10 mouse cellular contexts compared by ENCODE assay signal in genomic region chr5:128536393-128536792, GRCm38 (mm10).
A peak's percentile ranks its signal among the peaks of the same experiment; 100 is the strongest.
DNase-seq lines count a peak whose midpoint lies in the region; ATAC-seq lines count a peak whose summit lies in the region.
"Had no signal": no experiment of that assay in that cellular context is flagged by ENCODE, and none has a peak within 500 bp of the region (broad histone marks: within the 10 kb centered on the region; RNA-seq: fewer than 3 reads in every experiment).

No protein-coding gene starts in this region.

- H3K9ac ChIP-seq in forebrain, embryonic 12.5 days, result no peak overlapping the region

- peaks cover 12% of the 10 kb centered on the region; the same call in 1 of the 2 replicates for H3K27me3 ChIP-seq in forebrain, embryonic 12.5 days
- no peaks in the 10 kb centered on the region for H3K27me3 ChIP-seq in limb, embryonic 10.5 days (ENCODE audit: low read depth, poor library complexity, severe bottlenecking)

- peak overlapping the region; percentile 28 for H3K4me2 ChIP-seq in forebrain, embryonic 12.5 days

- intact Hi-C loops in left cerebral cortex, postnatal 25 days (cut with DNase I), result no loop called here
- intact Hi-C loops in left cerebral cortex, postnatal 4 days (cut with DNase I), result no loop called here

- H3K27ac ChIP-seq in forebrain, embryonic 12.5 days, result no peak overlapping the region
- H3K27ac ChIP-seq in limb, embryonic 10.5 days, result peak overlapping the region; percentile 69

- DNase-seq in left cerebral cortex, postnatal 25 days (ENCODE audit: low spot score in 2 of 2), result peak; percentile 42 to 67
- no peak for DNase-seq in left cerebral cortex, postnatal 4 days
- DNase-seq in limb, embryonic 10.5 days (ENCODE audit: low spot score), result no peak
- peak; percentile 19 for DNase-seq in retina, embryonic 14.5 days (ENCODE audit: low spot score)
- DNase-seq in adrenal gland, adult 2 months, result no peak
- no peak for DNase-seq in embryo, embryonic 10.5 days (ENCODE audit: low spot score)
- DNase-seq: heart, adult 18-20 months; thymus, postnatal 25 days had no signal

- H3K9me3 ChIP-seq in forebrain, embryonic 12.5 days, result no peaks in the 10 kb centered on the region
- H3K9me3 ChIP-seq in limb, embryonic 10.5 days (replicated peaks), result no peaks in the 10 kb centered on the region

- ATAC-seq in forebrain, embryonic 12.5 days (ENCODE audit: low FRiP score), result no peak
- ATAC-seq: lung, postnatal 0 days had no signal

- H3K4me1 ChIP-seq in forebrain, embryonic 12.5 days, result peaks cover 22% of the 10 kb centered on the region
- H3K4me1 ChIP-seq in limb, embryonic 10.5 days, result peaks cover 19% of the 10 kb centered on the region

- 19% methylated on average over 8 of the region's 8 CpGs for WGBS in forebrain, embryonic 12.5 days
- WGBS in limb, embryonic 10.5 days, result 22% methylated on average over 8 of the region's 8 CpGs

- no peak overlapping the region for H3K4me3 ChIP-seq in forebrain, embryonic 12.5 days (replicated peaks)
- H3K4me3 ChIP-seq in limb, embryonic 10.5 days, result peak overlapping the region; percentile 43

- no peaks in the 10 kb centered on the region for H3K36me3 ChIP-seq in forebrain, embryonic 12.5 days (replicated peaks)
- no peaks in the 10 kb centered on the region for H3K36me3 ChIP-seq in limb, embryonic 10.5 days

Comparison
In these comparisons a context has a peak if more than half of its experiments do, and no peak if none do; other contexts are left out.
1. DNase-seq: peak in left cerebral cortex, postnatal 25 days (2 of 2) and retina, embryonic 14.5 days (single experiment); none in left cerebral cortex, postnatal 4 days (single experiment), limb, embryonic 10.5 days (single experiment), adrenal gland, adult 2 months (single experiment) and embryo, embryonic 10.5 days (single experiment).